Mouse (Mus musculus) forebrain, embryonic 14.5 days (tissue): ENCODE data around the gene Tchhl1. TPM values are rescaled to one million over a fixed set of nuclear protein-coding genes. Genes with fewer than 3 reads are reported as not detected.
A peak's percentile ranks its signal among the peaks of the same experiment; 100 is the strongest.

Experiments used
- ATAC-seq: fragments of 200-750 bp; cut with Nextera tagmentation; 2 replicates; pipeline ENCODE4 v1.8.0; 2017; ENCODE audit warnings: mild to moderate bottlenecking, moderate library complexity
- DNase-seq: peaks from one replicate; pipeline ENCODE4 v3.0.0-alpha.2; 2015; ENCODE audit warnings: low spot score
- H3K27ac ChIP-seq: fragments of 300-500 bp; sonication (generic); 2 replicates; pipeline ENCODE4 v1.5.1; 2014; ENCODE audit warnings: low read depth, mild to moderate bottlenecking, control low read depth, low read length, moderate library complexity
- H3K27me3 ChIP-seq: fragments of 300-500 bp; sonication (generic); replicated peaks from 2 replicates; pipeline ENCODE4 v1.6.1; 2014; ENCODE audit warnings: low read length, control low read depth, mixed read lengths; ENCODE audit not compliant: control insufficient read depth, insufficient read depth
- H3K36me3 ChIP-seq: fragments of 300-500 bp; sonication (generic); 2 replicates; pipeline ENCODE4 v1.6.1; 2014; ENCODE audit warnings: low read length, control low read depth; ENCODE audit not compliant: control insufficient read depth, insufficient read depth
- H3K4me1 ChIP-seq: fragments of 300-500 bp; sonication (generic); 2 replicates; pipeline ENCODE4 v1.6.1; 2014; ENCODE audit warnings: antibody characterized with exemption, low read length, control low read depth; ENCODE audit not compliant: control insufficient read depth, insufficient read depth
- H3K4me2 ChIP-seq: fragments of 300-500 bp; sonication (generic); 2 replicates; pipeline ENCODE4 v1.6.1; 2014; ENCODE audit warnings: mild to moderate bottlenecking, control low read depth, low read length
- H3K4me3 ChIP-seq: fragments of 300-500 bp; sonication (generic); 2 replicates; pipeline ENCODE4 v1.5.1; 2014; ENCODE audit warnings: low read depth, low read length, control low read depth
- H3K9ac ChIP-seq: fragments of 300-500 bp; sonication (generic); 2 replicates; pipeline ENCODE4 v1.6.1; 2014; ENCODE audit warnings: mild to moderate bottlenecking, low read length, control low read depth, moderate library complexity
- H3K9me3 ChIP-seq: fragments of 300-500 bp; sonication (generic); replicated peaks from 2 replicates; pipeline ENCODE4 v1.6.1; 2016; ENCODE audit warnings: low read length, control low read depth, mixed read lengths; ENCODE audit not compliant: control insufficient read depth
- WGBS: fragments of 180-500 bp; shearing (Covaris S2); extraction: QIAGEN DNeasy Blood & Tissue Kit; methylation state at CpG from one replicate; pipeline ENCODE4 v1.1.7; 2014; 5-methylcytosine and 5-hydroxymethylcytosine counted together
- microRNA-seq: library from miRNA; unstranded; fragments of <30 nt; microRNA quantifications from one replicate; pipeline ENCODE4, GENCODE M21; 2016
- polyA plus RNA-seq: library from polyadenylated mRNA; unstranded; fragments of >200 nt; fragmentation: Nextera tagmentation; extraction: Ambion mirVana; gene quantifications from 2 replicates; pipeline ENCODE4 v1.2.1, GENCODE M21; 2014

Tchhl1 gene
- polyA plus RNA-seq, 1 experiment from 2014 or later: not detected

DNA sequence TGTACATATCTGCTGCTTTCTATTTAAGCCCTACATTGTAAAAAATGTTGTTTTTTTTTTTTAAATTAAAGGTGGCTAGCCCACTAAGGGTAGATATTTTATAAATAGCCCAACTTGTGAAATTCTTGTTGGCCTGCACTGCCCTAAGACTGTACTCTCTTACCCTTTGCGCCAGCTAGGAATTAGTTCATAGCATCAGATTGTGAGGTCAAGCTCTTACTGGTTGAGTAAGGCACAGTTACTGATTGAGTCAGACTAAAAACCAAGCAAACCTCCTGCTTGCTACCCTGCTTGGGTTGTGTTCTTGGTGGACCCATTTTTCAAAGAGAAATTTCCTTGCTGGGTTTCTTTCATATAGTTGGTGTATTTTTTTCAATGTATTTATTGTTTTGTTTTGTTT, 43.2 kb downstream of the Tchhl1 start:
- Histone ChIP-seq H3K27ac (no peak overlapping the region), H3K27me3 (no peaks in the 10 kb centered on the region), H3K4me3 (no peak overlapping the region), H3K4me2 (no peak overlapping the region), H3K36me3 (no peaks in the 10 kb centered on the region), H3K9ac (no peak overlapping the region), H3K4me1 (no peaks in the 10 kb centered on the region), H3K9me3 (no peaks in the 10 kb centered on the region)
- no peak for DNase-seq
- ATAC-seq: no peak
- WGBS: 97% methylated on average over 1 of the region's 1 CpGs

DNA sequence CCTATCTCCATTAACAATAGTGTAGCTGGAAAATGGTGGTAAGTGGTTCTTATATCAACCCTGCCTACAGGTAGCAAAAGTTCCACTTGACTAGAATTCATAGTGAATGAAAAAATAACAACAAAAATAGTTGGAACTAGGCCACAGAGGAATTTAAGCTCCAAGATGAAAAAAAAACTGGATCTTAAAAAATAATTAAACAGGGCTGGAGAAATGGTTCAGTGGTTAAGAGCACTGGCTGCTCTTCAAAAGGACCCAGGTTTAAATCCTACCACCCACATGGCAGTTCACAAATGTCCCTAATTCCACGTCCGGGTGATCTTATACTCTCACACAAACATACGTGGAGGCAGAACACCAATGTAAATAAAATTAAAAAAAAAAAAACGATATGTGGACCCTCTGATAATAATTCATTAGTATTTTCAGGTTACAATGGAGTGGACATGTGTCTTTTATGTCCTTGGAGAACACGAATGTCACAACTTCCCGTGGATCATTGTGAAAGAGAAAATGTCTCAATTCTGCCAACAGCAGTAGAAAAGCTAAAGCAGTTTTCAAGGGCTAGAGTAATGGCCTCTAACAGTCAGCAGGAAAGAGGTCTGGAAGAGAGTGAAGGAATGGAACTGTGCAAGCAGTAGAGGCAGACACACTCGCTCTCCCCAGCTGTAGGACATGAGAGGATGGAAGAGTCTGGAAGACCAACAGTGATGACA, 44.0 kb downstream of the Tchhl1 start:
- Histone ChIP-seq H3K36me3 (no peaks in the 10 kb centered on the region), H3K9me3 (no peaks in the 10 kb centered on the region), H3K27ac (no peak overlapping the region), H3K27me3 (no peaks in the 10 kb centered on the region), H3K4me3 (no peak overlapping the region), H3K4me1 (no peaks in the 10 kb centered on the region), H3K9ac (no peak overlapping the region), H3K4me2 (no peak overlapping the region)
- DNase-seq: no peak
- WGBS: 77% methylated on average over 7 of the region's 7 CpGs
- ATAC-seq: no peak

DNA sequence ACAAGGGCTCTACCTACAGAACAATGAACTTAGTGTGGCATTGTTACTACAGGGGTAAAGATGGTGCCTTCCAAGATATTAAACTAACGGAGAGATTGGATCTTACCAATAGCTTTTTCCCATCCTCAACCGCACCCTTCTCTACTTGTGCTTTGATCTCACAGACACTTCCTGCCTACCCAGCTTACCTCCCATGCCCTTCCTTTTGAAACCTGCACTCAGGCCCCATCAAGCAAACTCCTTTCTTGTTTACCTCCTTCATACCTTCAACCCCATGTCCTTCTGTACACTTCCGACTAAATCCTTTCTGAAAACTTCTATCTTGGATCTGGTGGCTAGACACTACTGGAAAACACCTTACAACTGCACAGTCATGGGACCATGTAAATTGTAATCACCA, 46.1 kb downstream of the Tchhl1 start:
- Histone ChIP-seq H3K9me3 (no peaks in the 10 kb centered on the region), H3K27ac (no peak overlapping the region), H3K4me2 (no peak overlapping the region), H3K9ac (no peak overlapping the region), H3K4me1 (no peaks in the 10 kb centered on the region), H3K36me3 (no peaks in the 10 kb centered on the region), H3K4me3 (no peak overlapping the region), H3K27me3 (no peaks in the 10 kb centered on the region)
- ATAC-seq (no peak), DNase-seq (no peak)
- 94% methylated on average over 3 of the region's 3 CpGs for WGBS

DNA sequence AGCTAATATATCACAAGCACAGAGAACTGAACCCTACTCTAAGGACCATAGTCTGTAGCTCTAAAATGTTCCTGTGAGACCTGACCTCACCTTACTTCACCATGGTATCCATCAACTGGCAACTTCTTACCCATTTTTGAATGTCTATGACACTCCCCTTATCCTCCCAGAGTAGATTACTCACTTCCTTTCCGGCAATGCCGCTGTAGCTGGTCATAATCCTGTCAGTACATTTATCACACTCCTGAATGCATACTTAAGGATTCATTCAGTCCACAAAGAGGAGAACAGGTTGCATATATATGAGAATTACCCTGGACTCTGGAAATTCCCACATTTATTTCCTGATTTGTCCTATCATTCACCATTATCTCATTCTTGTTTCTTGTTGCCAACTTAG, 48.8 kb downstream of the Tchhl1 start:
- Histone ChIP-seq H3K4me3 (no peak overlapping the region), H3K9ac (no peak overlapping the region), H3K36me3 (no peaks in the 10 kb centered on the region), H3K27ac (no peak overlapping the region), H3K9me3 (no peaks in the 10 kb centered on the region), H3K27me3 (no peaks in the 10 kb centered on the region), H3K4me1 (0 out of 2 replicates have a peak, but pooled peaks cover 2% of the 10 kb centered on the region), H3K4me2 (no peak overlapping the region)
- ATAC-seq: no peak
- WGBS: 98% methylated on average over 2 of the region's 2 CpGs
- no peak for DNase-seq

DNA sequence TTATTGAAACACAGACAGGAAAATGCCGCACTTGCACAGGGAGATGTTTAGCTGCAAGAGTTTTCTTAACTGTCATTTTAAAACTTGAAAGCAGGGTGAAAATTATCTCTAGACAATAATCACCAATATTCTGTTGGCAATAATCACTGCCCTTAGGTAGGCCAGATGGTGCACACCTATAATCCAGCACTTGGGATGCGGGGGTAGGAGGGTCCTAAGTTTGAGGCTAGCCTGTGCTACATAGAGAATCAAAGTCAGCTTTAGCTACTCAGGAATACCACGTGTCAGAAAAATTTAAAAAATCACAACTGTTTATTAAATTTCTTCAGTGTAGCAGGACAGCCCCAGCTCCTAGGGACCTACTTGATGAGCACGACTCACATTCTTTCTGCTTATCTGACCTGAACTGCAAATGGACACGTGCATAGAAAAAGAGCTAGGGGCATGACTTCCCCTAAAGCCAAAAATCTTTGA, 51.3 kb downstream of the Tchhl1 start:
- Histone ChIP-seq H3K4me1 (0 out of 2 replicates have a peak, but pooled peaks cover 2% of the 10 kb centered on the region), H3K9ac (no peak overlapping the region), H3K27me3 (no peaks in the 10 kb centered on the region), H3K36me3 (no peaks in the 10 kb centered on the region), H3K27ac (no peak overlapping the region), H3K9me3 (no peaks in the 10 kb centered on the region), H3K4me3 (no peak overlapping the region), H3K4me2 (peak overlapping the region; percentile 79)
- 56% methylated on average over 5 of the region's 5 CpGs for WGBS
- no peak for DNase-seq
- ATAC-seq: peak; percentile 19

DNA sequence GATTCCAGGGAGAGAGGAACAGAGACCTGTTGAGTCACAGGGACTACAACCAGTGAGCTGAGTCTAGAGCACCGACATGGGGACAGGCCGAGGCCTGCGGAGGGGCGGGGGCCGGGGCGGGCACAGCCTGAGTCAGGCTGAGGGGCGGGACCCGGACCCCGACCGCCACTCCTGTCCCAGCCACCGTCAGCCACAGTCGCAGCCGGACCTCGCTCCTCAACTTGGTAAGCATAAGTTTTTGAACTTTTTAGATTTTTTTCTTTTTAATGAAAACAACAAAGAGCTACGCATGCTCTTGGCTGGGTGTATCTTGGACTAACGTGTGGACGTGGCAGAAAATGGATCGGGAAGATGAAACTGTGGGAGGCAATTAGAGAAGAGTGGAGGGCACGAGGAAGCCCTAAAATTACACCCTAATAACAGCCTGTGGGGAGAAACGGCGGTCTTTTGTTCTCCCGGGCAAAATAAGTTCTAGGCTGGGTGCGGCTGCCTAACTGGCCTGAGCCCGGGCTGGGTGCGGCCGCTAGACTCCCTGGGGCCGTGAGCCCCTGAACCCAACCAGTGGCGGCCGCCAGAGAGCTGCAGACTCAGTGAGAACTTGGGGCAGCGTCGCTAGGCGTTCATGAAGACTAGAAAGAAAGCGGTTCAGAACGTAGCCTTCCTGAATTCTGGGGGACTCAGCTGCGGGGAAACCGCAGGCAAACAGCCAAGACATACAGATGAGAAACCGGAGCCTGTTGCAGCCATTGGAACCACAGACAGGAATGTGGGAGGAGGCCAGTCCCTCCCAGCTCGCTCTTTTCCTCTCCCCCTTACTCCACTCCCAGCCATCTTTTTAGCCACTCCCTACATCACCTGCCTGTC, 52.0 kb downstream of the Tchhl1 start, which contains the start of gene S100a11:
Gene S100a11 (plus strand): TSS at position 159 of the 864 bp plus-strand sequence.
- no peaks in the 10 kb centered on the region for H3K36me3 ChIP-seq
- ATAC-seq: peak; percentile 85

More for the DNA sequence above, 52.0 kb downstream of the Tchhl1 start, which contains the start of gene S100a11:
- DNase-seq: peak; percentile 52
- H3K4me1 ChIP-seq: 0 out of 2 replicates have a peak, but pooled peaks cover 2% of the 10 kb centered on the region
- H3K9me3 ChIP-seq: no peaks in the 10 kb centered on the region
- H3K4me2 ChIP-seq: peak within 1 kb of the TSS; percentile 79
- H3K27me3 ChIP-seq: no peaks in the 10 kb centered on the region
- H3K9ac ChIP-seq: peak within 1 kb of the TSS; percentile 60
- peak within 1 kb of the TSS; percentile 39 for H3K4me3 ChIP-seq
- WGBS: under 1% methylated on average over 38 of the region's 38 CpGs
- no peak within 1 kb of the TSS for H3K27ac ChIP-seq

Small RNA genes within 50 kb of the gene (microRNA-seq; reads per million reads assigned to microRNA genes)
- gene Gm22752: not detected

Other genes starting within 250 kb of the Tchhl1 start
- gene Flg, start 195.2 kb upstream of the Tchhl1 start, polyA plus RNA-seq: not detected in 2 replicates
- not detected in 2 replicates for gene Hrnr, start 149.0 kb upstream of the Tchhl1 start, polyA plus RNA-seq
- gene Rptn, start 75.1 kb upstream of the Tchhl1 start, polyA plus RNA-seq: not detected in 2 replicates
- 0.32 and 0.52 TPM in 2 replicates for gene Tchh, start 26.4 kb upstream of the Tchhl1 start, polyA plus RNA-seq
- 140 and 148 TPM in 2 replicates for gene S100a11, start 51.7 kb downstream of the Tchhl1 start, polyA plus RNA-seq
- gene S100a10, start 86.3 kb downstream of the Tchhl1 start, polyA plus RNA-seq: 121 and 131 TPM in 2 replicates
- not detected in 2 replicates for gene Tdpoz2, start 183.9 kb downstream of the Tchhl1 start, polyA plus RNA-seq
- gene Tdpoz1, start 207.6 kb downstream of the Tchhl1 start, polyA plus RNA-seq: not detected in 2 replicates
- not detected in 2 replicates for gene Gm37596, start 224.3 kb downstream of the Tchhl1 start, polyA plus RNA-seq